Mouse (Mus musculus): ENCODE results near the gene Rhox4a2. TPM values are rescaled to one million over a fixed set of nuclear protein-coding genes. Genes with fewer than 3 reads are reported as not detected.
"Not testable (repeated sequence)": the region's sequence is repeated elsewhere in the genome, so short reads cannot be mapped to it uniquely, and the experiment has no call there.

Gene Rhox4a2
- not detected for total RNA-seq (2021)
- long read RNA-seq, experiment 1 = 0 reads
- long read RNA-seq, experiment 2 = 0 reads

DNA sequence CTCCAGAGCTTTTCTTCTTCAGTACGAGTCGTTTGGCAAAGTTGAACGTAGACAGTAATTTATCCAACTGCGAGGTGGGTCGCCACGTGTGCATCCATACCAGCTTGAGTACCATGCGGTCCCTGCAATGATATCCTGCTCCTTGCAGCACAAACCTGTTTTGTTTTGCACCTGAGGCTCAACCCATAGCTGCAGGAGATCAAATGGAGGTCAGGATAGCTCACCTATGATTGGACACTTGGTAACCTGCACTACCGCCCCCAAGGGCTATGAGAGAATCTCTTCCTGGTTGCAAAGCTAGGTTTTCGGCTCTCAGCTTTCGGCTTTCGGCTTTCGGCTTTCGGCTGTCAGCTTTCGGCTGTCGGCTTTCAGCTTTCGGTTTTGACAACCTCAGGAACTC is at the start of gene Rhox4a2:
TSS of gene Rhox4a2 (plus strand) at position 301 of the 400 bp plus-strand sequence.
- DNase-seq = not testable (repeated sequence)

DNA sequence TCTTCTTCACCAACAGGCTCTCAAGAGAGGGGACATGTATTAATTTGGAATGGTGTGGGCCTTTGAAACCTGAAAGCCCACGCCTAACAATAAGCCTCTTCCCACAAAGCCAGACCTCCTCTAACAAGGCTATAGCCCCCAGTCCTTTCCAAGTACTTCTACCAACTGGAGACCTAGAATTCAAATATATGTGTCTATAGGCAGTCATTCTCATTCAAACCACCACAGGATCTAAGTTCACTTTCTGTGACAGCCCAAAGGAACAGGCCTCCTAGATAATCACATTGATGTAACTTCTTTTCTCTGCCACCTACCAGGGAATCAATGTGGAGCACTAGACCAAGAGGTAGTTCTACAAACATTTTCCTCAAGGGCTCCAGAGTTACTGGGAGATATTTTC is 10.9 kb upstream of the Rhox4a2 start, which contains the start of gene Rhox3a2:
TSS of gene Rhox3a2 (plus strand) at position 301 of the 400 bp plus-strand sequence.
- not testable (repeated sequence) for DNase-seq

GRCm38 (mm10) chrX:37411767-37412166 is 21.1 kb downstream of the Rhox4a2 start, which contains the start of gene Rhox2b:
TSS of gene Rhox2b (plus strand) at chrX:37412067.
- not testable (repeated sequence) for DNase-seq

DNA sequence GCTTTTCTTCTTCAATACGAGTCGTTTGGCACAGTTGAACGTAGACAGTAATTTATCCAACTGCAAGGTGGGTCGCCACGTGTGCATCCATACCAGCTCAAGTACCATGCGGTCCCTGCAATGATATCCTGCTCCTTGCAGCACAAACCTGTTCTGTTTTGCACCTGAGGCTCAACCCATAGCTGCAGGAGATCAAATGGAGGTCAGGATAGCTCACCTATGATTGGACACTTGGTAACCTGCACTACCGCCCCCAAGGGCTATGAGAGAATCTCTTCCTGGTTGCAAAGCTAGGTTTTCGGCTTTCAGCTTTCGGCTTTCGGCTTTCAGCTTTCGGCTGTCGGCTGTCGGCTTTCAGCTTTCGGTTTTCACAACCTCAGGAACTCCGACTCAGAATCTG is 41.5 kb downstream of the Rhox4a2 start, which contains the start of gene Rhox4b:
TSS of gene Rhox4b (plus strand) at position 301 of the 400 bp plus-strand sequence.
- DNase-seq = not testable (repeated sequence)

Other genes with a start within 250 kb of the Rhox4a2 start
- gene Akap14, start 222.0 kb upstream of the Rhox4a2 start, total RNA-seq (2021) = not detected
- gene Ndufa1, start 199.7 kb upstream of the Rhox4a2 start, total RNA-seq (2021) = 100 to 1,000 TPM; 458 to 480 TPM
- 1 to 10 TPM; 4.2 to 4.8 TPM for gene Rnf113a1, start 199.6 kb upstream of the Rhox4a2 start, total RNA-seq (2021)
- not detected for gene Gm9, start 179.8 kb upstream of the Rhox4a2 start, total RNA-seq (2021)
- gene Rhox1, start 168.6 kb upstream of the Rhox4a2 start, total RNA-seq (2021) = not detected
- not detected for gene Rhox2a, start 145.9 kb upstream of the Rhox4a2 start, total RNA-seq (2021)
- not detected for gene Rhox3a, start 140.9 kb upstream of the Rhox4a2 start, total RNA-seq (2021)
- gene Rhox4a, start 125.5 kb upstream of the Rhox4a2 start, total RNA-seq (2021) = not detected
- gene Rhox3a2, start 10.8 kb upstream of the Rhox4a2 start, total RNA-seq (2021) = not detected
- not detected for gene Rhox2b, start 21.2 kb downstream of the Rhox4a2 start, total RNA-seq (2021)
- not detected for gene Rhox4b, start 41.6 kb downstream of the Rhox4a2 start, total RNA-seq (2021)
- not detected for gene Rhox2c, start 62.8 kb downstream of the Rhox4a2 start, total RNA-seq (2021)
- not detected for gene Rhox3c, start 67.7 kb downstream of the Rhox4a2 start, total RNA-seq (2021)
- not detected for gene Rhox4c, start 89.5 kb downstream of the Rhox4a2 start, total RNA-seq (2021)
- gene Rhox2d, start 102.6 kb downstream of the Rhox4a2 start, total RNA-seq (2021) = not detected
- gene Rhox4d, start 123.5 kb downstream of the Rhox4a2 start, total RNA-seq (2021) = not detected
- not detected for gene Rhox2e, start 139.6 kb downstream of the Rhox4a2 start, total RNA-seq (2021)
- gene Rhox3e, start 151.2 kb downstream of the Rhox4a2 start, total RNA-seq (2021) = not detected
- not detected for gene Rhox4e, start 166.6 kb downstream of the Rhox4a2 start, total RNA-seq (2021)
- not detected for gene Rhox2f, start 180.6 kb downstream of the Rhox4a2 start, total RNA-seq (2021)
- gene Rhox3f, start 190.1 kb downstream of the Rhox4a2 start, total RNA-seq (2021) = not detected
- not detected for gene Rhox4f, start 216.9 kb downstream of the Rhox4a2 start, total RNA-seq (2021)
- gene Rhox3g, start 237.8 kb downstream of the Rhox4a2 start, total RNA-seq (2021) = not detected